Mouse (Mus musculus) heart, embryonic 16.5 days (tissue): ENCODE measurements around the gene Mrpl55. TPM values are rescaled to one million over a fixed set of nuclear protein-coding genes. Genes with fewer than 3 reads are reported as not detected.

Source experiments
- ATAC-seq: fragments of 200-750 bp; cut with Nextera tagmentation; replicated peaks from 2 replicates; pipeline ENCODE4 v1.8.0; 2017; ENCODE audit warnings: moderate number of reproducible peaks; ENCODE audit not compliant: insufficient read depth, low FRiP score; ENCODE audit errors: extremely low read depth
- H3K27ac ChIP-seq: fragments of 300-500 bp; sonication (generic); 2 replicates; pipeline ENCODE4 v1.5.1; 2014; ENCODE audit warnings: mild to moderate bottlenecking, low read length, control low read depth, moderate library complexity
- H3K27me3 ChIP-seq: fragments of 300-500 bp; sonication (generic); 2 replicates; pipeline ENCODE4 v1.6.1; 2014; ENCODE audit warnings: low read length, mixed read lengths; ENCODE audit not compliant: control insufficient read depth, insufficient read depth
- H3K36me3 ChIP-seq: fragments of 300-500 bp; sonication (generic); 2 replicates; pipeline ENCODE4 v1.6.1; 2014; ENCODE audit not compliant: control insufficient read depth, insufficient read depth
- H3K4me1 ChIP-seq: fragments of 300-500 bp; sonication (generic); 2 replicates; pipeline ENCODE4 v1.6.1; 2014; ENCODE audit warnings: low read length, mixed read lengths; ENCODE audit not compliant: control insufficient read depth, insufficient read depth
- H3K4me2 ChIP-seq: fragments of 300-500 bp; sonication (generic); 2 replicates; pipeline ENCODE4 v1.6.1; 2014; ENCODE audit warnings: low read depth, mild to moderate bottlenecking, control low read depth, low read length
- H3K4me3 ChIP-seq: fragments of 300-500 bp; sonication (generic); 2 replicates; pipeline ENCODE4 v1.5.1; 2014; ENCODE audit warnings: mild to moderate bottlenecking, control low read depth, low read length
- H3K9ac ChIP-seq: fragments of 300-500 bp; sonication (generic); 2 replicates; pipeline ENCODE4 v1.6.1; 2014; ENCODE audit warnings: low read length, control low read depth
- H3K9me3 ChIP-seq: fragments of 300-500 bp; sonication (generic); replicated peaks from 2 replicates; pipeline ENCODE4 v1.6.1; 2016; ENCODE audit warnings: low read length; ENCODE audit not compliant: control insufficient read depth
- WGBS: fragments of 180-500 bp; shearing (Covaris S2); extraction: QIAGEN DNeasy Blood & Tissue Kit; methylation state at CpG from one replicate; pipeline ENCODE4 v1.1.7; 2014; 5-methylcytosine and 5-hydroxymethylcytosine counted together
- polyA plus RNA-seq: library from polyadenylated mRNA; unstranded; fragments of >200 nt; fragmentation: Nextera tagmentation; extraction: Ambion mirVana; gene quantifications from 2 replicates; pipeline ENCODE4 v1.2.1, GENCODE M21; 2015

The Mrpl55 gene
- polyA plus RNA-seq, 1 experiment from 2014 or later: 115 TPM

GRCm38 (mm10) chr11:59222306-59222705 is 20.0 kb downstream of the Mrpl55 start:
- Histone ChIP-seq H3K9me3 (no peaks in the 10 kb centered on the region), H3K4me1 (peaks cover 75% of the 10 kb centered on the region), H3K27me3 (no peaks in the 10 kb centered on the region), H3K36me3 (peaks cover 10% of the 10 kb centered on the region), H3K4me2 (no peak overlapping the region), H3K9ac (no peak overlapping the region), H3K27ac (no peak overlapping the region), H3K4me3 (no peak overlapping the region)
- no peak for ATAC-seq
- 74% methylated on average over 4 of the region's 4 CpGs for WGBS

DNA sequence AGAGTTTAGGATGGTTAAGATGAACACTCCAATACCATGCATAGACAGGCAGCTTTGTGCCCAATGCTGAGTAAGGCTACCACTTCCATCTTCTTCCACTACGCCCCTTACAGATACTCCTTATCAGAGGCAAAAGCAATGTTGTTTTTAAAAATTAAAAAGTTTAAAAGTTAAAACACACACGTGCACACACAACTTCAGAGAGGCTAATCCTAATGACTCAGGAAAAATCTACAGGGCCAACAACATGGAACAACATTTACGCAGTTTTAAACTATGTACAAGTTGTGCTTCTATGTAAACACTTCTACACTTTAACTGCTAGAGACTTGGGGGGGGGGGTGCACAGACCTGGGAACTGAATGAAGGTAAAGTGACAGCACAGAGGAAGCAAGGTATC is 21.7 kb downstream of the Mrpl55 start:
- H3K36me3 ChIP-seq: peaks cover 10% of the 10 kb centered on the region
- peaks cover 68% of the 10 kb centered on the region for H3K4me1 ChIP-seq
- WGBS: 81% methylated on average over 3 of the region's 3 CpGs
- no peak for ATAC-seq
- no peak overlapping the region for H3K9ac ChIP-seq
- H3K27ac ChIP-seq: no peak overlapping the region
- H3K9me3 ChIP-seq: no peaks in the 10 kb centered on the region
- H3K4me2 ChIP-seq: no peak overlapping the region
- no peak overlapping the region for H3K4me3 ChIP-seq
- H3K27me3 ChIP-seq: no peaks in the 10 kb centered on the region

GRCm38 (mm10) chr11:59224470-59224869 is 22.2 kb downstream of the Mrpl55 start:
- 32% methylated on average over 2 of the region's 2 CpGs for WGBS
- no peaks in the 10 kb centered on the region for H3K9me3 ChIP-seq
- no peak overlapping the region for H3K4me2 ChIP-seq
- H3K27me3 ChIP-seq: no peaks in the 10 kb centered on the region
- H3K9ac ChIP-seq: no peak overlapping the region
- H3K36me3 ChIP-seq: peaks cover 8% of the 10 kb centered on the region
- H3K4me3 ChIP-seq: no peak overlapping the region
- ATAC-seq: no peak
- peaks cover 68% of the 10 kb centered on the region for H3K4me1 ChIP-seq
- H3K27ac ChIP-seq: no peak overlapping the region

GRCm38 (mm10) chr11:59225167-59225566 is 22.9 kb downstream of the Mrpl55 start:
- Histone ChIP-seq H3K4me2 (peak overlapping the region; percentile 72), H3K9ac (peak overlapping the region; percentile 28), H3K4me1 (peaks cover 68% of the 10 kb centered on the region), H3K36me3 (peaks cover 5% of the 10 kb centered on the region), H3K27ac (peak overlapping the region; percentile 17; the same call in 1 of the 2 replicates), H3K27me3 (no peaks in the 10 kb centered on the region), H3K9me3 (no peaks in the 10 kb centered on the region), H3K4me3 (peak overlapping the region; percentile 14)
- 36% methylated on average over 2 of the region's 2 CpGs for WGBS
- no peak for ATAC-seq

DNA sequence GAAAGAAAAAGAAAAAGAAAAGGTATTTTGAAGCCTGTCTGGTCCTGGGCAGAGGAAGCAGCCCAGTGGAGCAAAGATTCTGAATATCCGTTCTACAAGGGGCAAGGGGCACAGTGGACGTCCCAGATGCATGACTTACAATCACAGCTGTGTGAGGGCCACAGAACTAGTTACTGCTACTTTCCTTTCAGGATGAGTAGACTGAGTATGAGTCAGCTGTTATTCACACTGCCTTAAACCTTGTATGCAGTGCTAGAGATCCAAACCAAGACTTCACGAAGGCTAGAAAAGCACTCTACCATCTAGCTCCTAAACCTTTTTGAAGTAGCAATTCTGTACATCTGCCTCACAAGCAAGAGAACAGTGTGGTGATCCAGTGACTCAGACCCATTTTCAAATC is 24.0 kb downstream of the Mrpl55 start:
- Histone ChIP-seq H3K36me3 (peaks cover 5% of the 10 kb centered on the region), H3K27me3 (no peaks in the 10 kb centered on the region), H3K9me3 (no peaks in the 10 kb centered on the region), H3K4me3 (peak overlapping the region; percentile 100), H3K4me2 (peak overlapping the region; percentile 72), H3K9ac (peak overlapping the region; percentile 100), H3K4me1 (peaks cover 61% of the 10 kb centered on the region), H3K27ac (peak overlapping the region; percentile 96; the same call in 1 of the 2 replicates)
- 31% methylated on average over 3 of the region's 3 CpGs for WGBS
- no peak for ATAC-seq

DNA sequence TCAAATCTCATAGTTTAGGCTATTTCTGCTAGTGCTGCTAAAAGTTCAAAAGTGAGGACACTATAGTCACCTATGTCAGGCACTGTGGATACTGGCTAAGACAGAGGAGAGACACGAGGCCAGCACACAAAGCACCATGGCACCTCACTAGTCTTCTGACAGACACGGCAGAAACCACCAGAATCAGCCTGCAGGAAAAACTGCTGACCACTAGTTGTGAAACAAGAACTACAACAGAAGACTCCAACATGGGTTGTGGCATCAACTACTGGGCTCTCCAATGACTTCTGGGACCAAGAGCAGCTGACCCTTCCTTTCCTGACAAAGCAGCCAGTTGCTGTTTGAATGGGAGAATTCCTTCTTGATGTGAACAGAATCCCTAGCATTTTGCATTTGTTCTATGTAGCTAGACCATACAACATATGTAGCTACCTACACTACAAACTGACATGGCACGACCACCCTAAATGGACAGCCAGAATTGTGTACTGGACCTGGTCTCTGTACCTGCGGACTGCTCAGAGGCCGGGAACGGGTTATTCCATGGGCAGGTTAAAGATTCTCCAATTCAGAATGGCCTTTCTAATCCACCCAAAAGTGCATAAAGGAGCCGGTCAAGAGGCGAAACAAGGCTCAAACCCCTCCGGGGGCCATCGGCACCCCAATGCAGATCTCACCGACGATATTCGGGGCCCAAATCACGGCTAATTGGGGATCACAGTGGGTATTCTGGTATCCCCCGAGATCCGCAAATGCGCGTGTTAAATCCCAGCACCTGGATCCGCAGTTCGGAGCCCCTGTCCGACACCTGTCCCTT is 24.7 kb downstream of the Mrpl55 start:
- no peaks in the 10 kb centered on the region; the same call in none of the 2 replicates for H3K36me3 ChIP-seq
- WGBS: 1% methylated on average over 21 of the region's 21 CpGs
- peak overlapping the region; percentile 100 for H3K4me3 ChIP-seq
- peak overlapping the region; percentile 100 for H3K9ac ChIP-seq
- H3K4me1 ChIP-seq: peaks cover 53% of the 10 kb centered on the region
- H3K27me3 ChIP-seq: no peaks in the 10 kb centered on the region
- H3K9me3 ChIP-seq: no peaks in the 10 kb centered on the region
- no peak for ATAC-seq
- peak overlapping the region; percentile 72 for H3K4me2 ChIP-seq
- peak overlapping the region; percentile 96 for H3K27ac ChIP-seq

DNA sequence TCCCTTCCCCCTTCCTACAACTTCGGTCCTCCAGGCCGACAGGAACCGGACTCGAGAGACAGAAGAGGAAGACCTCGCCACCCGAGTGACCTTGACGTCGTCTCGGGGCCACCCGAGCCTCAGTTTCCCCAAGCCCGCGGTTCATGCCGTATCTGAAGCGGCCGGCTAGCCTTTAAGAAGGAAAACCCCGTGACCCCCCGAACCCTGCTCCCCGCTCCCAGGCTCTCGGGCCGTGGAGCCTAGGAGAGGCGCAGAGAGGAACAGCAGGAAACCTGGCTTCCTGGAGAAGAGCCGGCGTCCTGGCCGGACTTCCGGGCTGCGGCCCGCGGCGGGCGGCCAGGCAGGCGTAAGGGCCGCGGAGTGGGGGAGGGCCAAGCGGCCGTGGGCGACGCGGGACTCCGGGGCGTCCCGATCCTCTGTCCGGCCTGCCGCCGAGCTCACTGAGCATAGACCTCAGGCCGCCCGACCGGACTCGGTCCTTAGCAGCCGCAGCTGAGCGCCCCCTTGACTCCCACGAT is 25.4 kb downstream of the Mrpl55 start:
- peak overlapping the region; percentile 72 for H3K4me2 ChIP-seq
- peak overlapping the region; percentile 100 for H3K4me3 ChIP-seq
- ATAC-seq: peak; percentile 76
- H3K36me3 ChIP-seq: no peaks in the 10 kb centered on the region; the same call in 1 of the 2 replicates
- no peaks in the 10 kb centered on the region for H3K9me3 ChIP-seq
- peak overlapping the region; percentile 96 for H3K27ac ChIP-seq
- H3K4me1 ChIP-seq: peaks cover 49% of the 10 kb centered on the region
- H3K9ac ChIP-seq: peak overlapping the region; percentile 100
- no peaks in the 10 kb centered on the region for H3K27me3 ChIP-seq
- WGBS: 1% methylated on average over 51 of the region's 51 CpGs

GRCm38 (mm10) chr11:59228122-59228953 is 26.1 kb downstream of the Mrpl55 start, which contains the start of gene Arf1:
Gene Arf1, minus strand, starts transcription at chr11:59228270.
- H3K27ac ChIP-seq: peak within 1 kb of the TSS; percentile 96
- H3K27me3 ChIP-seq: no peaks in the 10 kb centered on the region
- peak; percentile 97 for ATAC-seq
- peak within 1 kb of the TSS; percentile 100 for H3K9ac ChIP-seq
- 4% methylated on average over 59 of the region's 59 CpGs for WGBS
- H3K9me3 ChIP-seq: no peaks in the 10 kb centered on the region
- no peaks in the 10 kb centered on the region; the same call in 1 of the 2 replicates for H3K36me3 ChIP-seq
- H3K4me1 ChIP-seq: peaks cover 42% of the 10 kb centered on the region
- H3K4me2 ChIP-seq: peak within 1 kb of the TSS; percentile 73
- H3K4me3 ChIP-seq: peak within 1 kb of the TSS; percentile 100
